Mouse (Mus musculus): ENCODE measurements around the gene Rhpn2. TPM values are rescaled to one million over a fixed set of nuclear protein-coding genes. Genes with fewer than 3 reads are reported as not detected.
A peak's percentile ranks its signal among the peaks of the same experiment; 100 is the strongest.

Gene Rhpn2
- polyA plus RNA-seq, 1 experiment: 26.5 TPM

GRCm38 (mm10) chr7:35322732-35323420, 11.1 kb upstream of the Rhpn2 start:
- peak overlapping the region; percentile 45 for H3K4me3 ChIP-seq (ENCODE audit: low read depth, low read length)
- H3K27ac ChIP-seq (ENCODE audit: insufficient read depth, low read length): peak overlapping the region; percentile 81
- H3K9me3 ChIP-seq (replicated peaks; ENCODE audit: control insufficient read depth, insufficient read depth, low read length, poor library complexity, severe bottlenecking): no peaks in the 10 kb centered on the region
- H3K36me3 ChIP-seq (ENCODE audit: control insufficient read depth, insufficient read depth, low read length, poor library complexity, severe bottlenecking): no peaks in the 10 kb centered on the region
- no peaks in the 10 kb centered on the region for H3K27me3 ChIP-seq (ENCODE audit: control insufficient read depth, insufficient read depth, low read length, poor library complexity, severe bottlenecking)
- H3K9ac ChIP-seq (ENCODE audit: low read depth, poor library complexity, severe bottlenecking): peak overlapping the region; percentile 14
- no peak for TF ChIP-seq CTCF (IDR thresholded peaks at IDR 0.05; ENCODE audit: low read depth, low read length)
- peak; percentile 54; the same call in 1 of the 2 replicates for TF ChIP-seq EP300 (IDR thresholded peaks at IDR 0.05; ENCODE audit: insufficient read depth, low read depth, low read length)
- TF ChIP-seq POLR2A (IDR thresholded peaks at IDR 0.05; ENCODE audit: insufficient read depth, low read length): no peak
- H3K4me1 ChIP-seq (ENCODE audit: control insufficient read depth, insufficient read depth, low read length): peaks cover 3% of the 10 kb centered on the region

GRCm38 (mm10) chr7:35331590-35331989, 2.4 kb upstream of the Rhpn2 start:
- H3K27me3 ChIP-seq (ENCODE audit: control insufficient read depth, insufficient read depth, low read length, poor library complexity, severe bottlenecking): peaks cover 3% of the 10 kb centered on the region; the same call in 1 of the 2 replicates
- no peak for TF ChIP-seq EP300 (IDR thresholded peaks at IDR 0.05; ENCODE audit: insufficient read depth, low read depth, low read length)
- no peak for TF ChIP-seq POLR2A (IDR thresholded peaks at IDR 0.05; ENCODE audit: insufficient read depth, low read length)
- TF ChIP-seq CTCF (IDR thresholded peaks at IDR 0.05; ENCODE audit: low read depth, low read length): no peak
- H3K9me3 ChIP-seq (replicated peaks; ENCODE audit: control insufficient read depth, insufficient read depth, low read length, poor library complexity, severe bottlenecking): no peaks in the 10 kb centered on the region
- H3K4me3 ChIP-seq (ENCODE audit: low read depth, low read length): no peak overlapping the region
- H3K9ac ChIP-seq (ENCODE audit: low read depth, poor library complexity, severe bottlenecking): no peak overlapping the region
- no peak overlapping the region; the same call in 1 of the 2 replicates for H3K27ac ChIP-seq (ENCODE audit: insufficient read depth, low read length)
- H3K36me3 ChIP-seq (ENCODE audit: control insufficient read depth, insufficient read depth, low read length, poor library complexity, severe bottlenecking): no peaks in the 10 kb centered on the region
- peaks cover 3% of the 10 kb centered on the region for H3K4me1 ChIP-seq (ENCODE audit: control insufficient read depth, insufficient read depth, low read length)

- H3K4me1 ChIP-seq (ENCODE audit: control insufficient read depth, insufficient read depth, low read length): peaks cover 2% of the 10 kb centered on the region
- H3K27ac ChIP-seq (ENCODE audit: insufficient read depth, low read length): peak overlapping the region; percentile 94
- H3K27me3 ChIP-seq (ENCODE audit: control insufficient read depth, insufficient read depth, low read length, poor library complexity, severe bottlenecking): peaks cover 5% of the 10 kb centered on the region
- H3K9me3 ChIP-seq (replicated peaks; ENCODE audit: control insufficient read depth, insufficient read depth, low read length, poor library complexity, severe bottlenecking): no peaks in the 10 kb centered on the region
- TF ChIP-seq CTCF (IDR thresholded peaks at IDR 0.05; ENCODE audit: low read depth, low read length) (no peak), POLR2A (IDR thresholded peaks at IDR 0.05; ENCODE audit: insufficient read depth, low read length) (no peak), EP300 (IDR thresholded peaks at IDR 0.05; ENCODE audit: insufficient read depth, low read depth, low read length) (no peak)
- H3K4me3 ChIP-seq (ENCODE audit: low read depth, low read length): peak overlapping the region; percentile 74
- peak overlapping the region; percentile 53 for H3K9ac ChIP-seq (ENCODE audit: low read depth, poor library complexity, severe bottlenecking)
- H3K36me3 ChIP-seq (ENCODE audit: control insufficient read depth, insufficient read depth, low read length, poor library complexity, severe bottlenecking): no peaks in the 10 kb centered on the region
These were observed 729 bp upstream of the Rhpn2 start for GRCm38 (mm10) chr7:35333231-35333651.

GRCm38 (mm10) chr7:35334527-35335452, 820 bp downstream of the Rhpn2 start:
- Histone ChIP-seq H3K36me3 (ENCODE audit: control insufficient read depth, insufficient read depth, low read length, poor library complexity, severe bottlenecking) (no peaks in the 10 kb centered on the region), H3K4me3 (ENCODE audit: low read depth, low read length) (peak overlapping the region; percentile 96), H3K27ac (ENCODE audit: insufficient read depth, low read length) (no peak overlapping the region), H3K9ac (ENCODE audit: low read depth, poor library complexity, severe bottlenecking) (peak overlapping the region; percentile 65), H3K9me3 (replicated peaks; ENCODE audit: control insufficient read depth, insufficient read depth, low read length, poor library complexity, severe bottlenecking) (no peaks in the 10 kb centered on the region), H3K27me3 (ENCODE audit: control insufficient read depth, insufficient read depth, low read length, poor library complexity, severe bottlenecking) (peaks cover 5% of the 10 kb centered on the region), H3K4me1 (ENCODE audit: control insufficient read depth, insufficient read depth, low read length) (peaks cover 2% of the 10 kb centered on the region)
- TF ChIP-seq EP300 (IDR thresholded peaks at IDR 0.05; ENCODE audit: insufficient read depth, low read depth, low read length) (no peak), POLR2A (IDR thresholded peaks at IDR 0.05; ENCODE audit: insufficient read depth, low read length) (no peak), CTCF (IDR thresholded peaks at IDR 0.05; ENCODE audit: low read depth, low read length) (no peak)

GRCm38 (mm10) chr7:35340196-35340595, 6.2 kb downstream of the Rhpn2 start:
- peaks cover 5% of the 10 kb centered on the region for H3K27me3 ChIP-seq (ENCODE audit: control insufficient read depth, insufficient read depth, low read length, poor library complexity, severe bottlenecking)
- no peaks in the 10 kb centered on the region for H3K4me1 ChIP-seq (ENCODE audit: control insufficient read depth, insufficient read depth, low read length)
- H3K4me3 ChIP-seq (ENCODE audit: low read depth, low read length): no peak overlapping the region
- no peak overlapping the region for H3K27ac ChIP-seq (ENCODE audit: insufficient read depth, low read length)
- H3K9ac ChIP-seq (ENCODE audit: low read depth, poor library complexity, severe bottlenecking): no peak overlapping the region
- TF ChIP-seq POLR2A (IDR thresholded peaks at IDR 0.05; ENCODE audit: insufficient read depth, low read length) (no peak), CTCF (IDR thresholded peaks at IDR 0.05; ENCODE audit: low read depth, low read length) (no peak), EP300 (IDR thresholded peaks at IDR 0.05; ENCODE audit: insufficient read depth, low read depth, low read length) (no peak)
- no peaks in the 10 kb centered on the region for H3K36me3 ChIP-seq (ENCODE audit: control insufficient read depth, insufficient read depth, low read length, poor library complexity, severe bottlenecking)
- no peaks in the 10 kb centered on the region for H3K9me3 ChIP-seq (replicated peaks; ENCODE audit: control insufficient read depth, insufficient read depth, low read length, poor library complexity, severe bottlenecking)
